Comparison of ENCODE assay signal across 8 mouse cellular contexts in the genomic region with DNA sequence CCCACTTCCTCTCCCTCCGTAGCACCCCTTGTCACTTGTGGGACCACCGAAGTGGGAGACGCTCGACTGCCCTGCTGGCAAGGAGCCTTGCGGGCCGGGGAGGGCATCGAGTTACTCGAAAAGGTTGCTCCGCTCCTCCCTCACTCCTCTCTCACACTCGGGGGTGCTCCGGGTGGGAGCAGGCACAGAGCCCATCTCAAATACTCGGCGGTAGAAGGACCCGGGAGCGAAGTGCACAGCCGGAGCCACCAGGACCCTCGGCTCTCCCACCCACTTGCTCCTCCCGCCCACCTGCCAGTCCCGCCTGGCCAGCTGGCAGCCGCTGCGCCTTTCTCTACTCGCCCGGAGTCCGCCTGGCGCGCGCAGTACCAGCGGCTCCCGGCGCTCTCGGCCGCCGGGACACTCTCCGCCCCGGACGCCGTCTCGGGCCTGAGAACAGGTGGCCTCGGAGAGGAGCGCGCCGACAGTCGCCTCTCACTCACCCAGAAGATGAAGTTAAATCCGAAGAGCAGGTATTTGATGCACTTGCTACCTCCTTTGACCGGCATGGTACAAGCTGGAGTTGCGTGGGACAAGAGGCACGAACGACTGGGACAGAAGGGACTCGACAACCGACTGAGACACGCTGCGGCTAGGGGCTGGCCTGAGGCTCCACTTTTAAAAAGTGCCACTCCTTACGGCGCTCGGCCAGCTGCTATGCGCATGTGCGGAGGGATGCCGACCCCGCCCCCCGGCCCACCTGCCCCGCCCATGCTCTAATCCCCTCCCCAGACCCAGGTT. TPM values are rescaled to one million over a fixed set of nuclear protein-coding genes. Genes with fewer than 3 reads are reported as not detected.
DNase-seq lines count a peak whose midpoint lies in the region; ATAC-seq and TF ChIP-seq lines count a peak whose summit lies in the region.

A gene (minus strand): TSS at position 700 of the 780 bp plus-strand sequence.

- under 1% methylated on average over 61 of the region's 61 CpGs for WGBS in heart, embryonic 15.5 days
- WGBS in liver, embryonic 15.5 days (ENCODE audit: insufficient replicate concordance): under 1% methylated on average over 61 of the region's 61 CpGs
- 1% methylated on average over 60 of the region's 61 CpGs for WGBS in thymus, adult 2 months

- peaks cover 46% of the 10 kb centered on the region for H3K79me3 ChIP-seq in C2C12 (ENCODE audit: low read depth)

- no peaks in the 10 kb centered on the region for H3K9me3 ChIP-seq in heart, embryonic 15.5 days (replicated peaks)
- H3K9me3 ChIP-seq in liver, embryonic 15.5 days (replicated peaks): no peaks in the 10 kb centered on the region

- H3K9ac ChIP-seq in heart, embryonic 15.5 days: peak within 1 kb of the TSS; percentile 69
- H3K9ac ChIP-seq in liver, embryonic 15.5 days: peak within 1 kb of the TSS; percentile 64

- H3K4me2 ChIP-seq in heart, embryonic 15.5 days: peak within 1 kb of the TSS; percentile 95
- peak within 1 kb of the TSS; percentile 72 for H3K4me2 ChIP-seq in liver, embryonic 15.5 days

- peaks cover 21% of the 10 kb centered on the region for H3K36me3 ChIP-seq in C2C12 (ENCODE audit: control insufficient read depth, insufficient read depth)
- H3K36me3 ChIP-seq in heart, embryonic 15.5 days: no peaks in the 10 kb centered on the region
- H3K36me3 ChIP-seq in liver, embryonic 15.5 days (replicated peaks): no peaks in the 10 kb centered on the region
- H3K36me3 ChIP-seq in thymus, adult 2 months (ENCODE audit: control insufficient read depth, insufficient read depth, low read length): no peaks in the 10 kb centered on the region

- H3K27me3 ChIP-seq in C2C12 (ENCODE audit: control insufficient read depth, insufficient read depth, insufficient read length): no peaks in the 10 kb centered on the region
- peaks cover 29% of the 10 kb centered on the region for H3K27me3 ChIP-seq in heart, embryonic 15.5 days
- H3K27me3 ChIP-seq in liver, embryonic 15.5 days: peaks cover 52% of the 10 kb centered on the region
- H3K27me3 ChIP-seq in thymus, adult 2 months (ENCODE audit: control insufficient read depth, insufficient read depth, low read length): peaks cover 2% of the 10 kb centered on the region; the same call in 1 of the 2 replicates

- TF ChIP-seq POLR2A in thymus, adult 2 months (IDR thresholded peaks at IDR 0.05; ENCODE audit: control insufficient read depth, extremely low read depth, insufficient read depth, low read length, poor library complexity): 0 out of 2 replicates have a peak, but pooled peaks have one; percentile 28

- no peak for ATAC-seq in erythroid progenitor cell, adult 5-6 weeks (replicated peaks; ENCODE audit: low FRiP score, poor library complexity, severe bottlenecking)
- peak; percentile 82 for ATAC-seq in heart, embryonic 15.5 days (replicated peaks; ENCODE audit: insufficient number of reproducible peaks, insufficient read depth, low FRiP score, low read depth)
- peak; percentile 62 for ATAC-seq in liver, embryonic 15.5 days (ENCODE audit: insufficient read depth)

- H3ac ChIP-seq in C2C12 (ENCODE audit: control insufficient read depth, insufficient read length, low read depth): peak within 1 kb of the TSS; percentile 79

- peak within 1 kb of the TSS; percentile 72 for H3K4me3 ChIP-seq in C2C12 (ENCODE audit: insufficient read depth, poor library complexity, severe bottlenecking)
- peak within 1 kb of the TSS; percentile 74 for H3K4me3 ChIP-seq in heart, embryonic 15.5 days
- H3K4me3 ChIP-seq in liver, embryonic 15.5 days (replicated peaks): peak within 1 kb of the TSS; percentile 62
- H3K4me3 ChIP-seq in thymus, adult 2 months (ENCODE audit: control insufficient read depth, insufficient read depth, low read length): peak within 1 kb of the TSS; percentile 77

- peak; percentile 83 to 94 for DNase-seq in adrenal gland, adult (ENCODE audit: inconsistent age in 2 of 2, low spot score in 1 of 2)
- DNase-seq in kidney, postnatal 10 days: peak; percentile 90
- DNase-seq in neural tube, embryonic 10.5 days (ENCODE audit: extremely low spot score, low spot score): peak; percentile 79
- peak; percentile 48 for DNase-seq in thymus, adult 2 months

- peaks cover 25% of the 10 kb centered on the region for H3K4me1 ChIP-seq in heart, embryonic 15.5 days (replicated peaks)
- peaks cover 34% of the 10 kb centered on the region for H3K4me1 ChIP-seq in liver, embryonic 15.5 days (replicated peaks)
- H3K4me1 ChIP-seq in thymus, adult 2 months (replicated peaks; ENCODE audit: control insufficient read depth, insufficient read depth, low read length): peaks cover 11% of the 10 kb centered on the region

- peaks cover 52% of the 10 kb centered on the region for H3K79me2 ChIP-seq in C2C12 (ENCODE audit: control insufficient read depth, insufficient read depth)

- H3K27ac ChIP-seq in heart, embryonic 15.5 days: peak within 1 kb of the TSS; percentile 72
- H3K27ac ChIP-seq in liver, embryonic 15.5 days (replicated peaks): peak within 1 kb of the TSS; percentile 61
- no peak within 1 kb of the TSS for H3K27ac ChIP-seq in thymus, adult 2 months (ENCODE audit: control insufficient read depth, insufficient read depth, low read length)

- no peak for TF ChIP-seq CTCF in C2C12 (IDR thresholded peaks at IDR 0.05; ENCODE audit: control insufficient read depth, insufficient read depth, insufficient read length)
- no peak for TF ChIP-seq CTCF in thymus, adult 2 months (IDR thresholded peaks at IDR 0.05; ENCODE audit: borderline replicate concordance, control insufficient read depth, extremely low read depth, insufficient read depth, low read length, poor library complexity)

TF ChIP-seq in C2C12, 6 proteins besides CTCF, POLR2A, EP300 and RAD21:
- TF ChIP-seq MAX (IDR thresholded peaks at IDR 0.05) (no peak), FOSL1 (IDR thresholded peaks at IDR 0.05; ENCODE audit: insufficient read depth, low read length, poor library complexity, severe bottlenecking) (no peak), MYOD1 (IDR thresholded peaks at IDR 0.05; ENCODE audit: control insufficient read depth, insufficient read length, low read depth) (no peak), USF1 (IDR thresholded peaks at IDR 0.05; ENCODE audit: low read depth) (no peak), MYOG (IDR thresholded peaks at IDR 0.05; ENCODE audit: control insufficient read depth, extremely low read depth, insufficient read length) (no peak), CEBPB (IDR thresholded peaks at IDR 0.05; ENCODE audit: low read depth) (no peak)

RNA-seq across cellular contexts. Expression of the gene that starts here (rescaled TPM):
- polyA plus RNA-seq in C2C12 (2012; fragmentation: generic; extraction: Trizol): 236 TPM
- 27.4 and 41.1 TPM in 2 replicates for total RNA-seq in erythroid progenitor cell, adult 5-6 weeks (2015; ENCODE audit: low replicate concordance)
- 8.1 and 10.1 TPM in 2 replicates for total RNA-seq in erythroid progenitor cell, adult 5-6 weeks (2017; ENCODE audit: low replicate concordance)
- 91.7 and 118 TPM in 2 replicates for polyA plus RNA-seq in heart, embryonic 15.5 days (2015; fragmentation: Nextera tagmentation; extraction: Ambion mirVana)
- polyA plus RNA-seq in liver, embryonic 15.5 days (2015; fragmentation: Nextera tagmentation; extraction: Ambion mirVana): 121 and 141 TPM in 2 replicates
- 41.5 and 56.1 TPM in 2 replicates for polyA plus RNA-seq in thymus, adult 2 months (2012; rRNA removed)
